Mouse (Mus musculus) C2C12 (cell line): ENCODE measurements at regions not wholly inside any gene's neighbourhood (a gene's known extent, or its start where the extent isn't known, plus 50 kb on each side); places are given as distances from the start of the nearest gene placed in this dataset.

Source experiments
- CTCF ChIP-seq: IDR thresholded peaks from one replicate; pipeline ENCODE4 v1.5.1; 2011; ENCODE audit not compliant: control insufficient read depth, insufficient read depth, insufficient read length
- MYOD1 ChIP-seq: IDR thresholded peaks from one replicate; pipeline ENCODE4 v1.6.1; 2011; ENCODE audit warnings: low read depth; ENCODE audit not compliant: control insufficient read depth, insufficient read length
- MYOG ChIP-seq: IDR thresholded peaks from one replicate; pipeline ENCODE4 v1.6.1; 2011; ENCODE audit not compliant: control insufficient read depth, insufficient read length; ENCODE audit errors: extremely low read depth
- USF1 ChIP-seq: IDR thresholded peaks from one replicate; pipeline ENCODE4 v1.6.1; 2011; ENCODE audit warnings: low read depth, mild to moderate bottlenecking, control low read depth, moderate library complexity

DNA sequence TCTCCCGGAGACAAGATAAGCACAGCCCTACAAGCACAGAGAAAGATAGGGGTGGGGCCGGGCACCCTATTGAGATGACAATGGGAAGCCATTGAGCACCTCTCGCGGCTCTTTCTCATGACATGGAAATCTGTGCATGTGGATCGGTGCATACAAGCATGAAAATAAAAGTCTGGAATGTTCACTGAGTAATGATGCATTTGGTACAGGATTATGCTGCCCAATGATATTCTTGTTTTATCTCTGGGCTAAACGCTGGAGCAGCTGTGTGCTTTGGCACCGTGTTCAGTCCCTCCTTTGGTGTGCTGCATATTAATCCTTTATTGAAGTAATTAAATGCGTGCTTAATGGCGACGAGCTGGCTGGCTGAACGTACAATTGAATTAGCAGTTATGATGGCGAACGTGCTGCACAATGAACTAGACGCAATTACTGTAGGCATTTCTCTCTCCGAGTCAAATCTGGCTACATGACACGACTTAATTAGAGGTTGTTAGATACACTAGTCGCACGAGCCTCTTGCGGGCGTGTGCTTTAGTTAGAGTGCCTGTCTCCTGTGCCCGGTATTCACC, 245.6 kb downstream of the Gpat3 start:
- no peak for TF ChIP-seq CTCF
- no peak for TF ChIP-seq MYOG
- no peak for TF ChIP-seq USF1
- TF ChIP-seq MYOD1 = no peak
